Mouse (Mus musculus) E14TG2a.4 (cell line): ENCODE results near the gene Dscam.

ENCODE experiments used
- H3K27me3 ChIP-seq: 2 replicates; pipeline ENCODE4 v1.6.1; 2014; ENCODE audit warnings: low read length, control low read depth; ENCODE audit not compliant: insufficient read depth
- H3K36me3 ChIP-seq: 2 replicates; pipeline ENCODE4 v1.6.1; 2014; ENCODE audit warnings: low read length, control low read depth; ENCODE audit not compliant: insufficient read depth
- H3K4me1 ChIP-seq: replicated peaks from 2 replicates; pipeline ENCODE4 v1.6.1; 2014; ENCODE audit warnings: low read depth, low read length, control low read depth
- H3K4me3 ChIP-seq: replicated peaks from 2 replicates; pipeline ENCODE4 v1.5.1; 2014; ENCODE audit warnings: mild to moderate bottlenecking, low read length
- H3K9me3 ChIP-seq: 2 replicates; pipeline ENCODE4 v1.6.1; 2014; ENCODE audit warnings: low read length, control low read depth
- CTCF ChIP-seq: conservative IDR thresholded peaks from 2 replicates; pipeline ENCODE4 v1.5.1; 2014; ENCODE audit warnings: low read length
- NANOG ChIP-seq: IDR thresholded peaks from 2 replicates; pipeline ENCODE4 v1.6.1; 2014; ENCODE audit warnings: borderline replicate concordance, low read length, mixed read lengths
- POU5F1 ChIP-seq: IDR thresholded peaks from 2 replicates; pipeline ENCODE4 v1.6.1; 2014; ENCODE audit warnings: low read length, borderline replicate concordance

Gene Dscam

DNA sequence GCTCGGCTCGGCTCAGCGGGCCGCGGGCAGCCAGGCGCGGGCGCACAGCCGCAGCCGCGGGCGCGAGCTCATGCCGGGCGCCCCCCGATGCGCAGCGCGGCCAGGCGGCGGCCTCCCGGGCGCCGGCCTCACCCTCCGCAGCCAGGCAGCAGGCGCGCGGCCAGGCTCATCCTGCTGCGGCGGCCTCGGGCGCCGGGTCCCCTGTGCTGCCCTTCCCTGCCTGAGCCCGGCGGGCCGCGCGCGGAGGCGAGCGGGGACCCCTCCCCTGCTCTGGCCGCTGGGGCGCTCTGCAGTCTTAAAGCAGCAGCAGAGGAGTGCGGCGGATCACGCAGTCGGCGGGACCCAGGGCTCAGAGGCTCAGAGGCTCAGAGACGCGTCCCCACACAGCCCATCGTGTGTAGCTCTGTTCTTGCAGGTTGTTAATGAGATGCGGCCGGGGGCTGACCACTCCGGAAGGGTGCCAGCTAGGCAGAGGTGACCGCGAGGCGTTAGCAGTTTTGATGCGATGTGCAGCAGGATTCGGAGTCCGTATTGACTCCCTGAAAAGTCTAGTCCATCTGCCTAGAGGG, at the start of gene Dscam:
TSS of gene Dscam (minus strand) at position 240 of the 569 bp plus-strand sequence.
- peaks cover 68% of the 10 kb centered on the region for H3K27me3 ChIP-seq
- TF ChIP-seq NANOG (no peak), POU5F1 (no peak)
- H3K36me3 ChIP-seq: no peaks in the 10 kb centered on the region
- no peaks in the 10 kb centered on the region for H3K9me3 ChIP-seq
- peak within 1 kb of the TSS; percentile 79 for H3K4me3 ChIP-seq
- H3K4me1 ChIP-seq: peaks cover 31% of the 10 kb centered on the region

DNA sequence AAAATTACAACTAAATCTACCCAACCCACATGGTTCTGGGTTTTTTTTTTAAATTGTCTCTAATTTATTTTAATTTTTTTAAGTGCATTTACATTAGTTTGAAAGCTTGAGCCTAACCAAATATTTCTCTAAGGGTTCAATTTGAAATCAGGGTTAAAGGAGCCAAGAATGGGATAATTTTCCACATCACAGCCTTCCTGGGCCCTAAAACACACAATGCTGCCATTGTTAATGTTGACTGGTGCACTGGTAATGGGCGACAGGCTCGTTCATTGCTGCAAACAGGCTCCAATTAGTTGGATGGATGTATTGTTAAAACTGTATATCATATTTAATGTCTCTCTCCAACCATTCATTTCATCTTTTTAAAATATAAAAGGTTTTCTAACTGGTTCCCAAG, 48.8 kb upstream of the Dscam start:
- peaks cover 9% of the 10 kb centered on the region; the same call in 1 of the 2 replicates for H3K9me3 ChIP-seq
- TF ChIP-seq NANOG (no peak), CTCF (no peak), POU5F1 (no peak)

DNA sequence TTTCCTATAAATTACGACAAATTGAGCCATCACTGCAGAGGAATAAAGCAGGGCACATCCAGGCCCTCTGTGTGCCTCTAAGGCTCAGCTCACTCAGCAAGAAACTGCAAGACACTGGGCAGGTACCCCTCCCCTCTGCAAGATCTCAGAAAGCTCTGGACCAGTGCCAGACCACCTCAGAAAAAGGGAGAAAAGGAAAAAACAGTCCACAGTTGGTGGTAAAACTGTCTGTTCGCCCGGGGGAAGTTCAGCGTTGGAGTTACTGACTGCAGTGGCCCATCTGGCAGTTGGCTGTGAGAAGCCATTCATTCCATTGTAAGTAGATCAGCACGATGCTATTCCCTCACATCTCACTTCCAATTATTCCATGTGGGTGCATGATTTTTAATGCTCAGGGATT, 39.4 kb upstream of the Dscam start:
- no peaks in the 10 kb centered on the region for H3K4me1 ChIP-seq
- TF ChIP-seq CTCF (no peak), NANOG (no peak), POU5F1 (no peak)
- no peak overlapping the region for H3K4me3 ChIP-seq
- 0 out of 2 replicates have a peak, but pooled peaks cover 6% of the 10 kb centered on the region for H3K27me3 ChIP-seq
- H3K9me3 ChIP-seq: peaks cover 3% of the 10 kb centered on the region; the same call in 1 of the 2 replicates
- no peaks in the 10 kb centered on the region for H3K36me3 ChIP-seq

More for the DNA sequence above, 48.8 kb upstream of the Dscam start:
- no peaks in the 10 kb centered on the region for H3K36me3 ChIP-seq
- H3K4me1 ChIP-seq: no peaks in the 10 kb centered on the region
- no peak overlapping the region for H3K4me3 ChIP-seq
- H3K27me3 ChIP-seq: peaks cover 3% of the 10 kb centered on the region; the same call in 1 of the 2 replicates

DNA sequence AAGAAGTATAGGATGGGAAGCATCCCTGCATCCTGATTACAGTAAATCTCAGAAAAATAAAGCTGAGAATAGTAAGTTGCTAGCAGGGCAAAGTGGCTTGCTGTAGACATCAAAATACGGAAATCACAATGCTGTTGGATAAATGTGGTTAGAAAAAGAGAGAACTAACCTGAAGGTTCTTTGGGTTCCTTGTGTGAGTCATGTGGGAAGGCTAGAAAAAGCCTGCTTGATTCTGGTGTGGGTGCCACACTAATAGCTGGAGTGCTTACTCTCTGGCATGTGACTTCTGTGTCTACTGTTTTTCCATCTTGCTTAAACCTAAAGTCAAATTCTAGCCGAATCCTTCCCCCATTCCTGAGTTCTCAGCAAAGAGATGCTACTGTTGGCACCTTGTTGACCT, 37.7 kb upstream of the Dscam start:
- H3K4me1 ChIP-seq: no peaks in the 10 kb centered on the region
- H3K27me3 ChIP-seq: 0 out of 2 replicates have a peak, but pooled peaks cover 3% of the 10 kb centered on the region
- H3K36me3 ChIP-seq: no peaks in the 10 kb centered on the region
- TF ChIP-seq POU5F1: no peak
- no peak for TF ChIP-seq NANOG
- no peak for TF ChIP-seq CTCF
- no peak overlapping the region for H3K4me3 ChIP-seq
- no peaks in the 10 kb centered on the region for H3K9me3 ChIP-seq

DNA sequence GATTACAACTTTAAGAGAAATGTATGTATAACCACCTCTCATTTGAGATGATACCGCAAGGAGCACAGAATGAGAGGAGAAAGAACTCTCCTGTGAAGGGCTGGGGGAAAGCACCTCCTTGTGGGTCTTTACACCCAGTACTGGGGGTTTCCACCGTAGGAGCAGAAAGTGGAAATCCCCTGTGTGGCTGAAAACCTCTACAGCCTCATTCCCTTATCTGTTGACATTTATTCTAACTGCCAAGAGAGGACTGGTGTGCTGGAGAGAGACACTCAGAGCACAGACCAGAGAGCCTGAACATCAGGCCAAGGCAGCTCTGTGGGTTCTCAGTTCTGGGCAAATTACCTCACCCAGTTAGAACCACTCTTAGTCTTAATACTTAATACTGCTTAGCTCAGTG, 33.5 kb upstream of the Dscam start:
- no peaks in the 10 kb centered on the region for H3K36me3 ChIP-seq
- no peaks in the 10 kb centered on the region for H3K4me1 ChIP-seq
- H3K9me3 ChIP-seq: no peaks in the 10 kb centered on the region
- no peak for TF ChIP-seq POU5F1
- no peak for TF ChIP-seq NANOG
- TF ChIP-seq CTCF: no peak
- H3K27me3 ChIP-seq: no peaks in the 10 kb centered on the region
- H3K4me3 ChIP-seq: no peak overlapping the region

DNA sequence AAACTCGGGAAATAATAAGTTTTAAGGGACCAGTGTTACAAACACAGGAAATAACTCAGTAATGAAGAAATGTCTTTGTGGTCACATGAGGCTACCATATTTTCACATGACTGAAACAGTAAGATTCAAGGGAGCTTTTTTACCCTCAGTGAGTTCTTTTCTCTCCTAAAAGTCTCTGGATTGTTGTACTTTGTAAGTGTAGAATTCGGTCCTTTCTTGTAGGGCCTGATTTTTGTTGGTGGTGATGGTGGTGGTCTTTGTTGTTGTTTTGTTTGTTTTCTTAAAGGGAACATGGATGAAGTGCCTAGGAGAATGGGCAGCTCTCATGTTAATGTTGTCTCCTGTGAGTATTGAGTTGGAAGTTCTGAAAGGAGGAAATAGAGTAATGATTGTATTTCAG, 33.0 kb upstream of the Dscam start:
- H3K27me3 ChIP-seq: no peaks in the 10 kb centered on the region
- H3K9me3 ChIP-seq: no peaks in the 10 kb centered on the region
- TF ChIP-seq POU5F1 (no peak), NANOG (no peak), CTCF (no peak)
- no peaks in the 10 kb centered on the region for H3K36me3 ChIP-seq
- no peaks in the 10 kb centered on the region for H3K4me1 ChIP-seq
- no peak overlapping the region for H3K4me3 ChIP-seq

DNA sequence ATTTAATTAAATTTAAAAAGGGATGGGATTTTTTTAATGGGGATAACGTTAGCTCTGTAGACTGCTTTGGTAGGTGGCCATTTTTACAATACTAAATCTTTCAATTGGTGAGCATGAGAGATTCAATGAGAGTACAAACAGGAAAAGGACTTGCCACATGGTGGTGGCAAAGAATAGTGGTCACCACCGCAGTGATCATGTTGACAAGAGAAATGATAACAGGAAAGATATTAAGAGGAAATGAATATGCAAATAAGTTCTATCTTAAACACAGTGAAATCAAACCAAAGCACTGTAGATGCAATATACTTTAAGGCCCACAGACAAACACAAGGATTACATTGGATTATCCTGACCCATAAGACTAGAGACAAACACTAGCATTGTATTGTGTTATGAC, 24.1 kb upstream of the Dscam start:
- no peaks in the 10 kb centered on the region for H3K4me1 ChIP-seq
- H3K36me3 ChIP-seq: no peaks in the 10 kb centered on the region
- no peaks in the 10 kb centered on the region for H3K27me3 ChIP-seq
- TF ChIP-seq POU5F1: no peak
- no peak for TF ChIP-seq CTCF
- no peak for TF ChIP-seq NANOG
- peaks cover 4% of the 10 kb centered on the region; the same call in 1 of the 2 replicates for H3K9me3 ChIP-seq
- H3K4me3 ChIP-seq: no peak overlapping the region

DNA sequence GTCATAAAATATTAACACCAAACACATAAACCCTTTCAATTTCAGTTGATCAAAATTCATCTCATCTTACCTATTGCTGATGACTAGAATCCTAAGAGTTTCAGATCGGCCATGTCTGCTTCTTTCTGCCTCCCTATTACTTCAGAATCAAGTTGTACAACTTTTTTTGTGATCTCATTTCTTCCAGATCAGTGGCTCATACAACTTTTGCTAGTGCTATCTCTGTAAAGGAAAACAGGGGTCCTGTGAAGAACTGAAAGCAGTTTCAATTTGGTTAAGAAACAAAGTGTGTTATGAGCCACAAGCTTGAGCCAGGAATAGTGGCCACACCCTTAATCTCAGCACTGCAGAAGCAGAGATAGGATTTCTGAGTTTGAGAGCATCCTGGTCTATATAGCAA, 23.6 kb upstream of the Dscam start:
- TF ChIP-seq POU5F1 (no peak), NANOG (no peak), CTCF (no peak)
- no peaks in the 10 kb centered on the region for H3K36me3 ChIP-seq
- no peaks in the 10 kb centered on the region for H3K27me3 ChIP-seq
- H3K4me1 ChIP-seq: no peaks in the 10 kb centered on the region
- peaks cover 4% of the 10 kb centered on the region; the same call in 1 of the 2 replicates for H3K9me3 ChIP-seq
- no peak overlapping the region for H3K4me3 ChIP-seq

DNA sequence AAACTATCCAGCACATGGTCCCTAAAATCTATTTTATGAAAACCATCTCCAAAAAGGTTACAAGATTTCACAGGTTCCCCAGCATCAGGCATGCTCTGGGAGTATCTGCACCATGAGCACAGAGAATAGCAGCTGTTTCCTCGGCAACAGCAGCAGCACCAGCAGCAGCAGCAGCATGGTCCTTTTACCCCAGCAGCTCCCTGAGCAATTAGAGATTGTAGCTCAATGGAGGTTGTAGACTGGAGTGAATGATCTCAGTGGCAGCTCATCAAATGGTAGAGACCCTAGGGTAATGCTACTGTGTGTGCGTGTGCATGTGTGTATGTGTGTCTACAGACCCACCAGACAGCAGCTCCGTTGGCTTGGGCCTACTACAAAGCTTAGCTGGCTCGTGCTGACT, 21.7 kb upstream of the Dscam start:
- H3K4me3 ChIP-seq: no peak overlapping the region
- H3K27me3 ChIP-seq: no peaks in the 10 kb centered on the region
- no peaks in the 10 kb centered on the region for H3K36me3 ChIP-seq
- TF ChIP-seq POU5F1 (no peak), CTCF (no peak), NANOG (no peak)
- H3K4me1 ChIP-seq: no peaks in the 10 kb centered on the region
- peaks cover 4% of the 10 kb centered on the region; the same call in 1 of the 2 replicates for H3K9me3 ChIP-seq
